Mouse (Mus musculus) T-helper 1 cell (primary cell): ENCODE measurements around the gene B4galnt4.

Experiments
- in situ Hi-C: fragments of 300-600 bp; cut with MboI, MseI; formaldehyde crosslinking; loops from one replicate; pipeline ENCODE4 v1.15.1; 2025; ENCODE audit warnings: high pct_unique_total_duplicates

Gene B4galnt4

DNA sequence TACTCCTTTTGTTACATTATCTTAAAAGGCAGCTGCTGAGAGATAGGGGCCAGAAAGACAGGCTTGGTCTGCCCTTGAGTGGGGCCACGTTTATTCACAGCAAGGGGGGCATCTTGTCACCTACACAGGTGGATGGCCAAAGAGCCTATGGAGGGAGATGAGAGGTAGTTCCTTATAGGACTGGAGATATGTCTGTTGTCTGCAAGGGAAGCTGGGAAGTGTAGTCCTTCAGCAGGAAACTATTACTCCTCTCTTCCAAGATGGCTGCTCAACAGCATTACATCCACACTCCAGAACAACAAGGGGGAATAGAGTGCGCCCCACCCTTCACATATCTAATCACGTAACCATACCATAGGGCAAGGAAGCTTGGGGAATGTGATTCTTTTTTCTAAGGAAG, 58.6 kb downstream of the B4galnt4 start:
- in situ Hi-C loops: no loop called here

DNA sequence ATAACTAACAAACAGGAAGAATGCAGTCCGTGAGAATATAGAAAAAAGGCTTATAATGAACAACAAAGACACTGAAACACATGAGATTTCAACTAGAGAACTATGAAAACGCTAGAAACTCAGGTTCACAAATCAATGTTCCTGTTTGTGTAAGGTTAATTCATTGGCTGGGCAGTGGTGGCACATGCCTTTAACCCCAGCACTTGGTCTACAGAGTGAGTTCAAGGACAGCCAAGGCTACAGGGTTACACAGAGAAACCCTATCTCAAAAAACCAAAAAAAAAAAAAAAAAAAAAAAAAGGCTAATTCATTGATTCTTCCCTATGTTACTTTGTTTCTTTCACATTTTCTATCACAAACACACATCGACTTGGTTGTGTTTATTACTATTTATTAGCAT, 59.7 kb downstream of the B4galnt4 start:
- in situ Hi-C loops: no loop called here

DNA sequence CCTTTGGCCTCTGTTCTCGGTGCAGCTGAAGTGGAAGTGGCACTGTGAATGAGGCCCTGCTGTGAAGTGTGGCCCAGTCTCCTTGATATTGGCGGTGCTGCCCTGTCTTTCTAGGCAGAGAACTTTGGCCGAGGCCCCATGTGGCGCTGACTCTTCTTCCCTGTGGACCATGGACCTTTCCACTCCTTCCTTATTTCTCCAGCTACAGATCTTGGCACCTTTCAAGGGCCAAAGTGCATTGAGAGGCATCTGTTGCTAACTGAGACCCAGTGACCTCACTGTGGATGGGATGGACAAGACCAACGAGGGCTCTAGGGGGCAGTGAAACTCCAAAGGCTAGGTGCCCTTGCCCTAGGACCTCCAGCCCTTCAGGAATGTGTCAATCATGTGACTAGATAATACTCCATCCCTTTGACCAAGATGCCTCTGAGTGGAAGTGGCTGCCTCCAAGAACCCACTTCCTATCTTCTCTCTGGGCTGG, 60.2 kb downstream of the B4galnt4 start:
- in situ Hi-C loops: no loop called here
